ENCODE assay signal across 26 mouse cellular contexts in genomic region chr15:101688161-101688560, GRCm38 (mm10). TPM values are rescaled to one million over a fixed set of nuclear protein-coding genes. Genes with fewer than 3 reads are reported as not detected.
A peak's percentile ranks its signal among the peaks of the same experiment; 100 is the strongest.
DNase-seq lines count a peak whose midpoint lies in the region; ATAC-seq lines count a peak whose summit lies in the region.
"Had no signal": no experiment of that assay in that cellular context is flagged by ENCODE, and none has a peak within 500 bp of the region (broad histone marks: within the 10 kb centered on the region; RNA-seq: fewer than 3 reads in every experiment).

No protein-coding gene starts in this region.

- H3K4me1 ChIP-seq in embryonic facial prominence, embryonic 14.5 days (ENCODE audit: control insufficient read depth, insufficient read depth, low read length) = no peaks in the 10 kb centered on the region
- H3K4me1 ChIP-seq in embryonic facial prominence, embryonic 10.5 days = no peaks in the 10 kb centered on the region
- H3K4me1 ChIP-seq: embryonic facial prominence, embryonic 13.5 days; forebrain, embryonic 13.5 days; forebrain, embryonic 15.5 days had no signal

- DNase-seq in embryonic facial prominence, embryonic 14.5 days (ENCODE audit: low spot score) = peak; percentile 55
- no peak for DNase-seq in embryonic facial prominence, embryonic 10.5 days (ENCODE audit: low spot score)
- peak; percentile 32 to 63 for DNase-seq in lung, adult 18-20 months
- DNase-seq in lung, postnatal 4 days = no peak
- peak; percentile 50 for DNase-seq in lung, postnatal 36 days
- DNase-seq in lung, postnatal 14 days = no peak
- DNase-seq: adrenal gland, adult 8-10 months; adrenal gland, postnatal 14 days; adrenal gland, postnatal 36 days; B cell, adult 2 months; cerebellum, adult 11-12 months; cerebellum, adult 2 months; cerebellum, adult 9-10 months; cerebellum, postnatal 10 days; cerebellum, postnatal 25 days; forebrain, postnatal 0 days had no signal

- ATAC-seq in embryonic facial prominence, embryonic 14.5 days (ENCODE audit: low read depth) = no peak
- ATAC-seq: activated CD4-positive, CD25-positive, alpha-beta regulatory T cell, adult 4 months; CD4-positive, CD25-positive, alpha-beta regulatory T cell, adult 4 months; forebrain, embryonic 13.5 days; forebrain, embryonic 15.5 days; forebrain, postnatal 0 days; Patski had no signal

- H3K4me3 ChIP-seq in embryonic facial prominence, embryonic 14.5 days (ENCODE audit: low read depth, low read length) = no peak overlapping the region
- H3K4me3 ChIP-seq in embryonic facial prominence, embryonic 10.5 days = no peak overlapping the region
- H3K4me3 ChIP-seq: embryonic facial prominence, embryonic 13.5 days; forebrain, embryonic 13.5 days; forebrain, embryonic 15.5 days had no signal

- WGBS in embryonic facial prominence, embryonic 14.5 days = 65% methylated on average over 2 of the region's 2 CpGs
- 55% methylated on average over 2 of the region's 2 CpGs for WGBS in embryonic facial prominence, embryonic 10.5 days

- H3K27me3 ChIP-seq in embryonic facial prominence, embryonic 14.5 days (replicated peaks; ENCODE audit: control insufficient read depth, insufficient read depth, low read length) = no peaks in the 10 kb centered on the region
- H3K27me3 ChIP-seq in embryonic facial prominence, embryonic 10.5 days (replicated peaks; ENCODE audit: low read depth, poor library complexity, severe bottlenecking) = no peaks in the 10 kb centered on the region
- H3K27me3 ChIP-seq: embryonic facial prominence, embryonic 13.5 days; forebrain, embryonic 13.5 days; forebrain, embryonic 15.5 days had no signal

- H3K4me2 ChIP-seq in embryonic facial prominence, embryonic 14.5 days (ENCODE audit: low read depth, low read length) = no peak overlapping the region
- H3K4me2 ChIP-seq: embryonic facial prominence, embryonic 13.5 days; forebrain, embryonic 13.5 days; forebrain, embryonic 15.5 days had no signal

- no peak overlapping the region for H3K9ac ChIP-seq in embryonic facial prominence, embryonic 14.5 days (ENCODE audit: low read depth, low read length)
- H3K9ac ChIP-seq: embryonic facial prominence, embryonic 13.5 days; forebrain, embryonic 13.5 days; forebrain, embryonic 15.5 days; forebrain, postnatal 0 days had no signal

- no peaks in the 10 kb centered on the region for H3K36me3 ChIP-seq in embryonic facial prominence, embryonic 14.5 days (ENCODE audit: control insufficient read depth, insufficient read depth, low read length)
- H3K36me3 ChIP-seq in embryonic facial prominence, embryonic 10.5 days (replicated peaks) = no peaks in the 10 kb centered on the region
- H3K36me3 ChIP-seq: embryonic facial prominence, embryonic 13.5 days; forebrain, embryonic 15.5 days; G1E had no signal

- no peak overlapping the region for H3K27ac ChIP-seq in embryonic facial prominence, embryonic 14.5 days (replicated peaks; ENCODE audit: low read depth, low read length)
- H3K27ac ChIP-seq in embryonic facial prominence, embryonic 10.5 days (replicated peaks) = no peak overlapping the region
- H3K27ac ChIP-seq: embryonic facial prominence, embryonic 13.5 days; forebrain, embryonic 13.5 days; forebrain, embryonic 15.5 days had no signal

- H3K9me3 ChIP-seq in embryonic facial prominence, embryonic 14.5 days (ENCODE audit: control insufficient read depth, low read length) = no peaks in the 10 kb centered on the region
- H3K9me3 ChIP-seq in embryonic facial prominence, embryonic 10.5 days = no peaks in the 10 kb centered on the region
- H3K9me3 ChIP-seq: embryonic facial prominence, embryonic 13.5 days; forebrain, embryonic 13.5 days; forebrain, embryonic 15.5 days; G1E had no signal

RNA-seq across cellular contexts. Expression of gene Krt6a, which starts 5.9 kb away (rescaled TPM):
- 34.9 and 120 TPM in 2 replicates for polyA plus RNA-seq in embryonic facial prominence, embryonic 14.5 days (2014; fragmentation: Nextera tagmentation; extraction: Ambion mirVana)
- 0.06 and 0.09 TPM in 2 replicates for polyA plus RNA-seq in embryonic facial prominence, embryonic 10.5 days (2016; fragmentation: Nextera tagmentation; extraction: Ambion mirVana)
- polyA plus RNA-seq: activated CD4-positive, CD25-positive, alpha-beta regulatory T cell, adult 4 months; CD4-positive, CD25-positive, alpha-beta regulatory T cell, adult 4 months; cerebellum, adult 2 months; cortical plate, adult 2 months; forebrain, embryonic 11.5 days; forebrain, embryonic 13.5 days; forebrain, embryonic 15.5 days; forebrain, postnatal 0 days; G1E; Patski had no signal

RNA-seq across cellular contexts. Expression of gene Krt6b, which starts 8.1 kb away (rescaled TPM):
- polyA plus RNA-seq in embryonic facial prominence, embryonic 14.5 days (2014; fragmentation: Nextera tagmentation; extraction: Ambion mirVana) = 0.16 and 1.2 TPM in 2 replicates
- not detected in 2 replicates for polyA plus RNA-seq in embryonic facial prominence, embryonic 10.5 days (2016; fragmentation: Nextera tagmentation; extraction: Ambion mirVana)
- polyA plus RNA-seq: CD4-positive, CD25-positive, alpha-beta regulatory T cell, adult 4 months; cerebellum, adult 2 months; cortical plate, adult 2 months; embryonic facial prominence, embryonic 11.5 days; forebrain, embryonic 11.5 days; forebrain, embryonic 13.5 days; forebrain, embryonic 15.5 days; forebrain, postnatal 0 days; G1E; Patski had no signal

RNA-seq across cellular contexts. Expression of gene Krt5, which starts 24.5 kb away (rescaled TPM):
- 142 and 153 TPM in 2 replicates for polyA plus RNA-seq in embryonic facial prominence, embryonic 14.5 days (2014; fragmentation: Nextera tagmentation; extraction: Ambion mirVana)
- polyA plus RNA-seq in embryonic facial prominence, embryonic 10.5 days (2016; fragmentation: Nextera tagmentation; extraction: Ambion mirVana) = 1.1 and 5.4 TPM in 2 replicates
- polyA plus RNA-seq: activated CD4-positive, CD25-positive, alpha-beta regulatory T cell, adult 4 months; CD4-positive, CD25-positive, alpha-beta regulatory T cell, adult 4 months; cortical plate, adult 2 months; forebrain, postnatal 0 days; G1E had no signal

RNA-seq across cellular contexts. Expression of gene Gm5478, which starts 41.0 kb away (rescaled TPM):
- not detected in 2 replicates for polyA plus RNA-seq in embryonic facial prominence, embryonic 14.5 days (2014; fragmentation: Nextera tagmentation; extraction: Ambion mirVana)
- not detected in 2 replicates for polyA plus RNA-seq in embryonic facial prominence, embryonic 10.5 days (2016; fragmentation: Nextera tagmentation; extraction: Ambion mirVana)
- polyA plus RNA-seq: activated CD4-positive, CD25-positive, alpha-beta regulatory T cell, adult 4 months; CD4-positive, CD25-positive, alpha-beta regulatory T cell, adult 4 months; cerebellum, adult 2 months; cortical plate, adult 2 months; embryonic facial prominence, embryonic 11.5 days; embryonic facial prominence, embryonic 13.5 days; forebrain, embryonic 11.5 days; forebrain, embryonic 13.5 days; forebrain, embryonic 15.5 days; forebrain, postnatal 0 days; G1E; Patski had no signal

RNA-seq across cellular contexts. Expression of gene Krt71, which starts 54.7 kb away (rescaled TPM):
- polyA plus RNA-seq in embryonic facial prominence, embryonic 14.5 days (2014; fragmentation: Nextera tagmentation; extraction: Ambion mirVana) = 9.3 and 14.3 TPM in 2 replicates
- not detected in 2 replicates for polyA plus RNA-seq in embryonic facial prominence, embryonic 10.5 days (2016; fragmentation: Nextera tagmentation; extraction: Ambion mirVana)
- polyA plus RNA-seq: activated CD4-positive, CD25-positive, alpha-beta regulatory T cell, adult 4 months; CD4-positive, CD25-positive, alpha-beta regulatory T cell, adult 4 months; cortical plate, adult 2 months; embryonic facial prominence, embryonic 11.5 days; forebrain, embryonic 11.5 days; forebrain, embryonic 13.5 days; forebrain, embryonic 15.5 days; forebrain, postnatal 0 days; G1E; Patski had no signal

Comparison
In these comparisons a context has a peak if more than half of its experiments do, and no peak if none do; other contexts are left out.
1. DNase-seq: peak in embryonic facial prominence, embryonic 14.5 days (single experiment), lung, adult 18-20 months (2 of 2) and lung, postnatal 36 days (single experiment); none in embryonic facial prominence, embryonic 10.5 days (single experiment), lung, postnatal 4 days (0 of 2) and lung, postnatal 14 days (single experiment).
2. RNA of gene Krt6a, which starts 5.9 kb away (polyA plus RNA-seq): 34.9 to 120 TPM in embryonic facial prominence, embryonic 14.5 days; 0.06 to 0.09 TPM in embryonic facial prominence, embryonic 10.5 days; every median in the first group is over 10 times any median in the second.
3. RNA of gene Krt5, which starts 24.5 kb away (polyA plus RNA-seq): 142 to 153 TPM in embryonic facial prominence, embryonic 14.5 days; 1.1 to 5.4 TPM in embryonic facial prominence, embryonic 10.5 days; every median in the first group is over 10 times any median in the second.